Mouse (Mus musculus) cortical plate, adult 2 months (tissue): ENCODE data around the gene Cntf. TPM values are rescaled to one million over a fixed set of nuclear protein-coding genes. Genes with fewer than 3 reads are reported as not detected.

Experiments used
- H3K27ac ChIP-seq: fragments of 200-500 bp; 2 replicates; pipeline ENCODE4 v1.5.1; 2012; ENCODE audit warnings: low read length, control low read depth, inconsistent platforms; ENCODE audit not compliant: insufficient read depth
- H3K4me1 ChIP-seq: fragments of 200-500 bp; 2 replicates; pipeline ENCODE4 v1.6.1; 2011; ENCODE audit warnings: low read length; ENCODE audit not compliant: control insufficient read depth, insufficient read depth
- H3K4me3 ChIP-seq: fragments of 200-500 bp; 2 replicates; pipeline ENCODE4 v1.5.1; 2011; ENCODE audit warnings: mild to moderate bottlenecking, low read length, control low read depth; ENCODE audit not compliant: insufficient read depth
- CTCF ChIP-seq: fragments of 200-500 bp; IDR thresholded peaks from 2 replicates; pipeline ENCODE4 v1.5.1; 2011; ENCODE audit warnings: mild to moderate bottlenecking, control low read depth, low read length; ENCODE audit not compliant: insufficient read depth; ENCODE audit errors: extremely low read depth
- POLR2A ChIP-seq: fragments of 200-500 bp; IDR thresholded peaks from 2 replicates; pipeline ENCODE4 v1.6.1; 2011; ENCODE audit warnings: mild to moderate bottlenecking, low read length, control low read depth; ENCODE audit not compliant: insufficient read depth; ENCODE audit errors: extremely low read depth
- polyA plus RNA-seq: library from polyadenylated mRNA; depleted of rRNA; stranded (reverse); fragments of >200 nt; gene quantifications from 2 replicates; pipeline ENCODE4 v1.2.3, GENCODE M21; 2012; rRNA removed

Gene Cntf
- polyA plus RNA-seq = 2.1 and 3.2 TPM in 2 replicates

GRCm38 (mm10) chr19:12765308-12765707 lies at the start of gene Cntf:
Gene Cntf, minus strand, starts transcription at chr19:12765632.
- no peak within 1 kb of the TSS for H3K4me3 ChIP-seq
- H3K27ac ChIP-seq = no peak within 1 kb of the TSS
- H3K4me1 ChIP-seq = no peaks in the 10 kb centered on the region
- TF ChIP-seq POLR2A = no peak
- no peak for TF ChIP-seq CTCF

- TF ChIP-seq CTCF (no peak), POLR2A (no peak)
- no peaks in the 10 kb centered on the region for H3K4me1 ChIP-seq
- H3K27ac ChIP-seq = no peak overlapping the region
- no peak overlapping the region for H3K4me3 ChIP-seq
These were observed 48.5 kb upstream of the Cntf start for GRCm38 (mm10) chr19:12813883-12814282.

GRCm38 (mm10) chr19:12812644-12813364 lies 47.4 kb upstream of the Cntf start:
- H3K27ac ChIP-seq = no peak overlapping the region
- H3K4me3 ChIP-seq = no peak overlapping the region
- TF ChIP-seq POLR2A (no peak), CTCF (no peak)
- H3K4me1 ChIP-seq = no peaks in the 10 kb centered on the region

- Histone ChIP-seq H3K4me3 (no peak overlapping the region), H3K4me1 (no peaks in the 10 kb centered on the region), H3K27ac (no peak overlapping the region)
- TF ChIP-seq CTCF (no peak), POLR2A (no peak)
These were observed 40.8 kb upstream of the Cntf start for GRCm38 (mm10) chr19:12806214-12806613.

GRCm38 (mm10) chr19:12805730-12806129 lies 40.3 kb upstream of the Cntf start:
- H3K4me1 ChIP-seq = 0 out of 2 replicates have a peak, but pooled peaks cover under 1% of the 10 kb centered on the region
- H3K4me3 ChIP-seq = no peak overlapping the region
- no peak overlapping the region for H3K27ac ChIP-seq
- TF ChIP-seq CTCF (no peak), POLR2A (no peak)

GRCm38 (mm10) chr19:12804237-12804636 lies 38.8 kb upstream of the Cntf start:
- Histone ChIP-seq H3K27ac (no peak overlapping the region), H3K4me3 (no peak overlapping the region), H3K4me1 (0 out of 2 replicates have a peak, but pooled peaks cover 1% of the 10 kb centered on the region)
- TF ChIP-seq CTCF (no peak), POLR2A (no peak)

DNA sequence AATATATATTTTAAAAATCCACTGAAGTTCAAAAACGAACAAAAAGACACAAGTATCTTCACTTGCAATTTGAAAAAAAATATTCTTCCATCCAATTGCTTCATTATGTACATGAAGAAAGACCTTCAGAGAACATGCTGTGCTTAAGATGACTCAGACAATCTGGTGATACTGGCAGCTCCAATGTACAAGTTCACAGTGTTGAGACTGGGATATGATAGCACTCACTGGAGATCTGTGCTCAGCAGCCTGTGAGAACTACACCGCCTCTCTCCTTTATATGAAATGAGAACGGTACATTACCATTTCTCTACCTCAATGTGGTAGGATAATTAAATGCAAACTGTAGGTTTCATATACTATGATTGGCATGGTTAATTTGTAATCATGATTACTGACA lies 37.4 kb upstream of the Cntf start:
- TF ChIP-seq POLR2A (no peak), CTCF (no peak)
- Histone ChIP-seq H3K4me1 (0 out of 2 replicates have a peak, but pooled peaks cover 1% of the 10 kb centered on the region), H3K4me3 (no peak overlapping the region), H3K27ac (no peak overlapping the region)

- Histone ChIP-seq H3K4me3 (no peak overlapping the region), H3K27ac (no peak overlapping the region), H3K4me1 (0 out of 2 replicates have a peak, but pooled peaks cover 1% of the 10 kb centered on the region)
- TF ChIP-seq CTCF = no peak
- no peak for TF ChIP-seq POLR2A
These were observed 35.6 kb upstream of the Cntf start for GRCm38 (mm10) chr19:12801046-12801445.

DNA sequence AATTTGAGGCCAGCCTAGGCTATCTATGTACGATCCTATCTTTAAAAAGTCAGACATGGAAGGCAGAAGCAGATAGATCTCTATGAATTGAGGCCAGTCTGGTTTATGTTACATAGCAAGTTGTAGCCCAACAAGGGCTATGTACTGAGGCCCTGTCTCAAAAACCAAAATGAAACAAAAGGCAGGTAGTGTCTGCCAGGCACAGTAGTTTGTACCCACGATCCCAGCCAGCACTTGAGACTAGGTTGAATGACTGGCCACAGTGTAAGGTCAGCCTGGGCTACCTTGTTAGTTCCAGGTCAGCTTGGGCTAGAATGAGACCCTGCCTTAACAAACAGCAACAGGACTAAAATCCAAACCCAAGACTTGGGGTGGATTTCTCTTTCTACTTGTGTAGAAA lies 35.2 kb upstream of the Cntf start:
- no peak for TF ChIP-seq CTCF
- TF ChIP-seq POLR2A = no peak
- Histone ChIP-seq H3K4me1 (0 out of 2 replicates have a peak, but pooled peaks cover 1% of the 10 kb centered on the region), H3K27ac (no peak overlapping the region), H3K4me3 (no peak overlapping the region)

DNA sequence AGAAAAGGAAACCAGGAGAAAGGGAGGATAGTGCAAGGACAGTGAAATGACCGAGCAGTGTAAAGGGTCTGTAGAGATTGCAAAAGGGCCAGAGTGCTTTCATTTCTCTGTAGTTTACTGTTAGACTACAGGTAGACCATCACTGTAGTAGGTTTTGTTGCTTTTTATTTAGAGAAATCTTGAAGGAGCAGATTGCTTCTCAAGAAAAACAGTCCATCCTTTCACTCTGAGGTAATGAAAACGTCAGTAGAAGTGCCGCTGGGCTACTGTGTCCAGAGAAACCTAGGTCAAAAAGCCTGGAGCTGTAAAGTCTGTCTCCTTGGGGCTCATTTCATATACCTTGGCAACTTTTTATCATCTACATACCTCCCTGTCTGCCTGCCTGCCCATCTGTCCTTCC lies 33.6 kb upstream of the Cntf start:
- Histone ChIP-seq H3K4me1 (0 out of 2 replicates have a peak, but pooled peaks cover 1% of the 10 kb centered on the region), H3K4me3 (no peak overlapping the region), H3K27ac (no peak overlapping the region)
- TF ChIP-seq CTCF = no peak
- TF ChIP-seq POLR2A = no peak
